Mouse (Mus musculus): ENCODE measurements around the gene Il12a. TPM values are rescaled to one million over a fixed set of nuclear protein-coding genes. Genes with fewer than 3 reads are reported as not detected.
"Not testable (repeated sequence)": the region's sequence is repeated elsewhere in the genome, so short reads cannot be mapped to it uniquely, and the experiment has no call there.

Gene Il12a
- total RNA-seq, 2 experiments from 2014 or later: 0.40 to 0.55 TPM

DNA sequence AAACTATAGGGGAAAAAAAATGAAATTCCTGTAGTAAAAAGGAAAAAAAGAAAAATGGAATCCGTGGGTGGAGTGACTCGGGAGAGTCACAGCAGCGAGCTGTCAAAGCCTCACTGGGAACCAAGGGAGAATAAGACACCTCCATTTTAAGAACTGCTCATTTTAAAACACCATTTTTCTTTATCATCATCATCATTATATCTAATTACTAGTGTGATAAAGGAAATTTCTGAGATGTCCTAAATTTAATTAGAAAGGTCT, 53.0 kb downstream of the Il12a start:
- DNase-seq: no peak

DNA sequence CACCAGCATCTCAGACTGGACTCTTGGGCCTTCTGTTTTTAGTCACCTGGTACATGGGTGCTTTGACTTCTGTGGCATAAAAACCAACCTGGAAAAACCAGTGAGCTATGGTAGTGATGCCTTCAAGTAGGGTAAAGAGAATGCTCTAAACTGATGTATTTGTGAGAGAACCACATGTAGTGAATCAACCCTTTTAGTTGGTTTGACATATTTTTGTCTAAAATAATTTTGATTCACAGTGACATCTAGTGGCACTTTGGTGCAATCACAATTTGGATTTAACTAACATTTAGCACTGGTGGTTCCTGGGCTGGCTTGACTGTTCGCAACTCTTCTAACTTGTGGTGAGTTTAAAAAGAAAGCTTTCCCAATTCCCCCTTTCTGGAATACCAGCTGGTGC, 53.7 kb downstream of the Il12a start:
- no peak for DNase-seq

DNA sequence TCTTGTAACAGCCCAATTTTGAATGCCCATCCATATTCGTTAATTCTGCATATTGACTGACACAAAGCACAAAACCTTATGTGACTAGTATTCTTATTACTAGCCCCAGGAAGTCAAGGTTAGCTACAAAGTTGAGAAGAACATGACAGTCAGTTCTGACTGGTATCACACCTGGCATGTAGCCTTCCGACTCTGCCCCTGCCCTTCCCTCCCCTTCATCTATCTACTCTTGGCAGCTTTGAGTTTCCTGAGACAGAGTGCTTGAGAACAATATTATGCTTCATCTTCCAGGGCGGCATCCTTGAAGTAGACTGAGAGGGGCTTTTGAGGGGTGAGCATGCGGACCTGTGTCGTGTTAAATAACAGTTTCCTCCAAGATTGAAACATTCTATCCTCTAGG, 54.6 kb downstream of the Il12a start:
- DNase-seq: no peak

DNA sequence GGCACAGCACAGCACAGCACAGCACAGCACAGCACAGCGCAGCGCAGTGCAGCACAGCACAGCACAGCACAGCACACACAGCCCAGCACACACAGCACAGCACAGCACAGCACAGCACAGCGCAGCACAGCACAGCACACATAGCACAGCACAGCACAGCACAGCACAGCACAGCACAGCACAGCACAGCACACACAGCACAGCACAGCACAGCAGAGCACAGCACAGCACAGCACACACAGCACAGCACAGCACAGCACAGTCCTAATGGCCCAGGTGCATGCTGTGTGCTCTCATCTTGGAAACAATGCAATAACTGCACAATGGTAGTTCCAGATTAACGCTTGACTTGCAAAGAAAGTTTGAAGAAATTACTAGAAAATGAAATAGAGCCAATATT, 55.8 kb downstream of the Il12a start:
- DNase-seq: not testable (repeated sequence)

Other genes with a start within 250 kb of the Il12a start
- 1 to 10 TPM; 7.2 to 9.7 TPM for gene 1110032F04Rik, start 178.9 kb downstream of the Il12a start, total RNA-seq (2021)

Measured in layer of hippocampus, postnatal 36 days (tissue).